ENCODE assay signal across 8 mouse cellular contexts in the genomic region with DNA sequence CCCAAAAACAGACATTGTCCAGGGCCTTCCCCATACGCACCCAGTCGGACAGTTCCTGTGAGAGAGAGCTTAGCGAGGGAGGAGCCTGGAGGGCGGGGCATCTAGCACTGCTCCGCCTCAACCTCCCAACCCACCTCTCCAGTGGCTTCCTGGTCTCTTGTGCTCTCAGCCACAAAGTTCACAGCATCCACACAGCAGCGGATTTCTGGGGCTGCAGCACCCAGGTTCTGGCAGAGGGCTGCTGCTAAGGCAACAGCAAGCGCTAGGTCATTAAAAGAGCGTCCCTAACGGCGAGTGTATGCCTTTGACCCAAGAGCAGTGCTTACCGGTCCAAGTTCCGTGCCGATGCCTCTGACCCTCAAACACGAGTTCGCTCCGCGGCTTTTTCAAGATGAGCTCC. TPM values are rescaled to one million over a fixed set of nuclear protein-coding genes. Genes with fewer than 3 reads are reported as not detected.
DNase-seq lines count a peak whose midpoint lies in the region; ATAC-seq lines count a peak whose summit lies in the region.

No protein-coding gene starts in this region.

- no peaks in the 10 kb centered on the region for H3K9me3 ChIP-seq in embryonic facial prominence, embryonic 12.5 days
- no peaks in the 10 kb centered on the region for H3K9me3 ChIP-seq in heart, embryonic 11.5 days (replicated peaks; ENCODE audit: control insufficient read depth, low read length)
- H3K9me3 ChIP-seq in kidney, embryonic 14.5 days (ENCODE audit: control insufficient read depth, low read length) = no peaks in the 10 kb centered on the region

- peak overlapping the region; percentile 50; the same call in 1 of the 2 replicates for H3K27ac ChIP-seq in embryonic facial prominence, embryonic 12.5 days
- peak overlapping the region; percentile 3; the same call in 1 of the 2 replicates for H3K27ac ChIP-seq in heart, embryonic 11.5 days (ENCODE audit: low read depth, low read length)
- H3K27ac ChIP-seq in kidney, embryonic 14.5 days (ENCODE audit: low read depth, low read length) = peak overlapping the region; percentile 47; the same call in 1 of the 2 replicates

- peaks cover 12% of the 10 kb centered on the region; the same call in 1 of the 2 replicates for H3K27me3 ChIP-seq in embryonic facial prominence, embryonic 12.5 days
- H3K27me3 ChIP-seq in heart, embryonic 11.5 days (ENCODE audit: control insufficient read depth, insufficient read depth, low read length) = peaks cover 8% of the 10 kb centered on the region
- 0 out of 2 replicates have a peak, but pooled peaks cover 4% of the 10 kb centered on the region for H3K27me3 ChIP-seq in kidney, embryonic 14.5 days (ENCODE audit: control insufficient read depth, insufficient read depth, low read length)

- peak; percentile 53; the same call in 1 of the 2 replicates for ATAC-seq in embryonic facial prominence, embryonic 12.5 days (ENCODE audit: insufficient number of reproducible peaks, insufficient read depth, low FRiP score, low TSS enrichment)
- ATAC-seq in heart, embryonic 11.5 days (replicated peaks; ENCODE audit: insufficient number of reproducible peaks, low FRiP score, low TSS enrichment) = peak; percentile 70; the same call in 1 of the 2 replicates
- peak; percentile 87 for ATAC-seq in kidney, embryonic 14.5 days (ENCODE audit: low FRiP score, low TSS enrichment)

- peak; percentile 46 to 50 for DNase-seq in right cerebral cortex, postnatal 10 days (ENCODE audit: low spot score in 2 of 2)
- DNase-seq in right cerebral cortex, postnatal 4 days = no peak
- DNase-seq in lung, postnatal 25 days (ENCODE audit: low spot score) = peak; percentile 81
- DNase-seq in skeletal muscle tissue, adult 2 months (ENCODE audit: low read depth, low spot score) = peak; percentile 47
- no peak for DNase-seq in right cerebral cortex, postnatal 36 days (ENCODE audit: low spot score in 2 of 2)

- peak overlapping the region; percentile 28 for H3K4me3 ChIP-seq in embryonic facial prominence, embryonic 12.5 days
- H3K4me3 ChIP-seq in heart, embryonic 11.5 days (ENCODE audit: low read depth, low read length) = peak overlapping the region; percentile 45
- peak overlapping the region; percentile 41 for H3K4me3 ChIP-seq in kidney, embryonic 14.5 days (ENCODE audit: low read length)

- peak overlapping the region; percentile 43 for H3K9ac ChIP-seq in embryonic facial prominence, embryonic 12.5 days
- peak overlapping the region; percentile 69 for H3K9ac ChIP-seq in heart, embryonic 11.5 days (ENCODE audit: low read depth, low read length)
- peak overlapping the region; percentile 54 for H3K9ac ChIP-seq in kidney, embryonic 14.5 days (ENCODE audit: low read depth, low read length)

- peaks cover 37% of the 10 kb centered on the region for H3K36me3 ChIP-seq in embryonic facial prominence, embryonic 12.5 days
- peaks cover 19% of the 10 kb centered on the region for H3K36me3 ChIP-seq in heart, embryonic 11.5 days (ENCODE audit: control insufficient read depth, insufficient read depth, low read length)
- peaks cover 33% of the 10 kb centered on the region for H3K36me3 ChIP-seq in kidney, embryonic 14.5 days (ENCODE audit: control insufficient read depth, insufficient read depth, low read length)

- peaks cover 15% of the 10 kb centered on the region for H3K4me1 ChIP-seq in embryonic facial prominence, embryonic 12.5 days
- H3K4me1 ChIP-seq in heart, embryonic 11.5 days (ENCODE audit: control insufficient read depth, insufficient read depth, low read length) = peaks cover 11% of the 10 kb centered on the region
- H3K4me1 ChIP-seq in kidney, embryonic 14.5 days (ENCODE audit: control insufficient read depth, insufficient read depth, low read length) = peaks cover 8% of the 10 kb centered on the region; the same call in 1 of the 2 replicates

- H3K4me2 ChIP-seq in embryonic facial prominence, embryonic 12.5 days (replicated peaks) = peak overlapping the region; percentile 62
- peak overlapping the region; percentile 95 for H3K4me2 ChIP-seq in heart, embryonic 11.5 days
- peak overlapping the region; percentile 87 for H3K4me2 ChIP-seq in kidney, embryonic 14.5 days (replicated peaks; ENCODE audit: low read depth, low read length)

- 1% methylated on average over 17 of the region's 17 CpGs for WGBS in embryonic facial prominence, embryonic 12.5 days
- WGBS in heart, embryonic 11.5 days (ENCODE audit: insufficient replicate concordance) = 3% methylated on average over 17 of the region's 17 CpGs
- 1% methylated on average over 17 of the region's 17 CpGs for whole genome bisulfite sequencing in kidney, embryonic 14.5 days

RNA-seq across cellular contexts. Expression of a gene that starts 0.6 kb away (rescaled TPM):
- polyA plus RNA-seq in embryonic facial prominence, embryonic 12.5 days (2016; fragmentation: Nextera tagmentation; extraction: Ambion mirVana) = not detected in 2 replicates
- polyA plus RNA-seq in heart, embryonic 11.5 days (2014; fragmentation: Nextera tagmentation; extraction: Ambion mirVana) = not detected in 2 replicates
- polyA plus RNA-seq in kidney, embryonic 14.5 days (2014; fragmentation: Nextera tagmentation; extraction: Ambion mirVana) = not detected in 2 replicates

RNA-seq across cellular contexts. Expression of a gene that starts 3.9 kb away (rescaled TPM):
- not detected in 2 replicates for polyA plus RNA-seq in embryonic facial prominence, embryonic 12.5 days (2016; fragmentation: Nextera tagmentation; extraction: Ambion mirVana)
- not detected in 2 replicates for polyA plus RNA-seq in heart, embryonic 11.5 days (2014; fragmentation: Nextera tagmentation; extraction: Ambion mirVana)
- not detected in 2 replicates for polyA plus RNA-seq in kidney, embryonic 14.5 days (2014; fragmentation: Nextera tagmentation; extraction: Ambion mirVana)

RNA-seq across cellular contexts. Expression of a gene that starts 23.8 kb away (rescaled TPM):
- polyA plus RNA-seq in embryonic facial prominence, embryonic 12.5 days (2016; fragmentation: Nextera tagmentation; extraction: Ambion mirVana) = 0.15 and 0.27 TPM in 2 replicates
- polyA plus RNA-seq in heart, embryonic 11.5 days (2014; fragmentation: Nextera tagmentation; extraction: Ambion mirVana) = 2.6 and 5.4 TPM in 2 replicates
- polyA plus RNA-seq in kidney, embryonic 14.5 days (2014; fragmentation: Nextera tagmentation; extraction: Ambion mirVana) = 0.29 and 0.35 TPM in 2 replicates

RNA-seq across cellular contexts. Expression of a gene that starts 32.0 kb away (rescaled TPM):
- 96.5 and 104 TPM in 2 replicates for polyA plus RNA-seq in embryonic facial prominence, embryonic 12.5 days (2016; fragmentation: Nextera tagmentation; extraction: Ambion mirVana)
- 66.8 and 76.9 TPM in 2 replicates for polyA plus RNA-seq in heart, embryonic 11.5 days (2014; fragmentation: Nextera tagmentation; extraction: Ambion mirVana)
- 83.0 and 109 TPM in 2 replicates for polyA plus RNA-seq in kidney, embryonic 14.5 days (2014; fragmentation: Nextera tagmentation; extraction: Ambion mirVana)

RNA-seq across cellular contexts. Expression of a gene that starts 32.2 kb away (rescaled TPM):
- 159 and 160 TPM in 2 replicates for polyA plus RNA-seq in embryonic facial prominence, embryonic 12.5 days (2016; fragmentation: Nextera tagmentation; extraction: Ambion mirVana)
- polyA plus RNA-seq in heart, embryonic 11.5 days (2014; fragmentation: Nextera tagmentation; extraction: Ambion mirVana) = 221 and 245 TPM in 2 replicates
- 153 and 171 TPM in 2 replicates for polyA plus RNA-seq in kidney, embryonic 14.5 days (2014; fragmentation: Nextera tagmentation; extraction: Ambion mirVana)

Comparison
In these comparisons a context has a peak if more than half of its experiments do, and no peak if none do; other contexts are left out.
1. DNase-seq: peak in right cerebral cortex, postnatal 10 days (2 of 2), lung, postnatal 25 days (single experiment) and skeletal muscle tissue, adult 2 months (single experiment); none in right cerebral cortex, postnatal 4 days (single experiment) and right cerebral cortex, postnatal 36 days (0 of 2).
2. Peak in every context shown above with its lines, with median percentiles within 50 percentile points of each other: ATAC-seq, H3K27ac ChIP-seq, H3K4me2 ChIP-seq, H3K4me3 ChIP-seq and H3K9ac ChIP-seq.